Mouse (Mus musculus): Measurements from ENCODE around the gene Ppp1cc. TPM values are rescaled to one million over a fixed set of nuclear protein-coding genes. Genes with fewer than 3 reads are reported as not detected.
"Not testable (repeated sequence)": the region's sequence is repeated elsewhere in the genome, so short reads cannot be mapped to it uniquely, and the experiment has no call there.

Gene Ppp1cc
- polyA plus RNA-seq, 1 experiment from 2014 or later, result 209 TPM

DNA sequence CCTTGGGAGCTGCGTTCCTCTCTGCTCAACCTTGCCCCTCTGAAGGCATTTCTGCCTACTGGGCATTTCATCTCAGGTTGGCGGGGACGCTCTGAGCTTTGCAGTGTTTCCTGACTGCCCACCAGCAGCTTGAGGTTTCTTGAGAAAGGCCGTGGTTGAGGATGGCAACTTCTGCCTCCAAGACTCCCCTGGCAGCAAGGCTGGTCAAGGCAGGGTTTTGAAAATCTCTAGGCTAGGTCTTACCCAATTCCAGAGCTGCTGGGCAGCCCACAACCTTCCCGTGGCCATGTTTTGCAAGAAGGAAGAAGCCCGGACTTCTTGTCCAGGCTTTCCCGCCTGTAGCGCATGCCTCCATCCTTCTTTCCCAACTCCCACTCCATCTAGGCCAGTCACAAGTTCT lies 52.8 kb downstream of the Ppp1cc start:
- 91% methylated on average over 8 of the region's 8 CpGs for WGBS
- Histone ChIP-seq H3K27ac (replicated peaks) (no peak overlapping the region), H3K36me3 (no peaks in the 10 kb centered on the region), H3K4me2 (no peak overlapping the region), H3K4me3 (no peak overlapping the region), H3K27me3 (no peaks in the 10 kb centered on the region), H3K9me3 (no peaks in the 10 kb centered on the region), H3K9ac (no peak overlapping the region), H3K4me1 (replicated peaks) (peaks cover 15% of the 10 kb centered on the region)
- ATAC-seq (ENCODE audit: low read depth), result no peak

DNA sequence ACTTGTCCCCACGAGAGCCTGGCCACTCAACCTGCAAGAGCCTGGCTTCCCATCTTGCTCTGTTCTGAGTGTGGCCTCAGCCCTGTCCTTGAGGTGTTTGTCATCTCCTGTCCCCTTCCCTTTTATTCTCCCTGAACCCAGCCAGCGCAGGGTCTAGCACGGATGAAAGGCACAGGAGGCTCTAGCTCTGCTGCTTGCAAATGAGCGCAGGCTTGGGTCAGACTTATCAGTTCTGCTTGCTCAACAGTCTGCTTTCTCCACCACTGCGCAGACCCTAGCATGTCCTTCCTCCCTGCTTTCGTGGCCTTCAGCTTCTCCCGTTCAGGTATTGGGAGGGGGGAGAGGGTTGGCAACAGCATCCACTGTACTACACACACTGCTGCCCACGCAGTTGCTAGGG lies 54.0 kb downstream of the Ppp1cc start:
- Histone ChIP-seq H3K4me2 (no peak overlapping the region), H3K9ac (no peak overlapping the region), H3K4me1 (replicated peaks) (peaks cover 15% of the 10 kb centered on the region), H3K36me3 (no peaks in the 10 kb centered on the region), H3K4me3 (no peak overlapping the region), H3K27ac (replicated peaks) (no peak overlapping the region), H3K27me3 (no peaks in the 10 kb centered on the region), H3K9me3 (no peaks in the 10 kb centered on the region)
- WGBS, result 89% methylated on average over 8 of the region's 8 CpGs
- no peak for ATAC-seq (ENCODE audit: low read depth)

DNA sequence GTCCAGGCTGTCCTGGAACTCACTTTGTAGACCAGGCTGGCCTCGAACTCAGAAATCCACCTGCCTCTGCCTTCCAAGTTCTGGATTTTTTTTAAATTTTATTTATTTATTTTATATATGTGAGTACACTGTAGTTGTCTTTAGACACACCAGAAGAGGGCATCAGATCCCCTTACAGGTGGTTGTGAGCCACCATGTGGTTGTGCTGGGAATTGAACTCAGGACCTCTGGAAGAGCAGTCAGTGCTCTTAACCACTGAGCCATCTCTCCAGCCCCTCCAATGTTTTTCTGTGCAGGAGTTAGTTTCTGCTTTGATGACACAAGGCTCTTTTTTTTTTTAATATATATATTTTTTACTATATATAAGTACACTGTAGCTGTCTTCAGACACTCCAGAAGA lies 54.7 kb downstream of the Ppp1cc start:
- not testable (repeated sequence) for H3K27ac ChIP-seq (replicated peaks); H3K9ac ChIP-seq; H3K4me3 ChIP-seq; H3K27me3 ChIP-seq; H3K4me2 ChIP-seq; H3K36me3 ChIP-seq; ATAC-seq (ENCODE audit: low read depth); H3K9me3 ChIP-seq
- WGBS, result 90% methylated on average over 1 of the region's 1 CpGs
- H3K4me1 ChIP-seq (replicated peaks), result peaks cover 15% of the 10 kb centered on the region

DNA sequence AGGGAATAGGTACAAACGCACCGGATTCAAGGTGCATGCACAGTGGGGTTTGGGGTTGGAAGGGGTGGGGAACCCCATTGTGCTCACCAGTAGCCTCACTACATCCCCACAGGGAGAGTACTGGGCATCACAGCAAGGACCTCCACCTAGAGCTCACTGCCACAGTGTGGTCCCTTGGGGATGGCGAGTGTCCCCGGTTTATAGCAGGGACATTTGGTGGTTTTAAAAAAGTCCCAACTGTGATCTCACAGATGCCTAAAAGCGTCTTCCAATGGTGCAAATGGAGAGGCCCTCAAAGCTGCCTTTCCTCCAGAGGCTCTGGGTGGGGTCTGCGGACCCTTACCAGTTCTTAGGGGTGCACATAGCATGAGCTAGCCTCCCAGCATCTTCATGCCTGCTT lies 55.8 kb downstream of the Ppp1cc start:
- WGBS, result 87% methylated on average over 6 of the region's 6 CpGs
- Histone ChIP-seq H3K9me3 (no peaks in the 10 kb centered on the region), H3K4me1 (replicated peaks) (peaks cover 14% of the 10 kb centered on the region), H3K4me2 (no peak overlapping the region), H3K9ac (no peak overlapping the region), H3K27me3 (no peaks in the 10 kb centered on the region), H3K36me3 (no peaks in the 10 kb centered on the region), H3K27ac (replicated peaks) (no peak overlapping the region), H3K4me3 (no peak overlapping the region)
- no peak for ATAC-seq (ENCODE audit: low read depth)

DNA sequence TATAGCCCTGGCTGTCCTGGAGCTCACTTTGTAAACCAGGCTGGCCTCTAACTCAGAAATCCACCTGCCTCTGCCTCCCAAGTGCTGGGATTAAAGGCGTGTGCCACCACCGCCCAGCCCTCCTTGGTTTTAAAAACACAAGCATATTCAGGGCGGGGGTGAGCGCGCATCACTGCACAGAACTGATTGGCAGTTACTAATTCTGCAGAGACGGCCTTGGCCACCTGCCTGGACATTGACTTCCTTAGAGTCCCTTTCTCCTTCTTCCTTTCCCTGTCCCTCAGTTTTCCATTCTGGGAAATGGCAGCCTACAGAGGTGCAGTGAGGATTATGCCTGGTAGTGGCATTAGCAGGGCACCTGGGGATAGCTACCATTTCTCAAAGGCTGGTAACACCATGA lies 59.6 kb downstream of the Ppp1cc start:
- ATAC-seq (ENCODE audit: low read depth), result no peak
- H3K4me3 ChIP-seq, result no peak overlapping the region
- H3K9ac ChIP-seq, result no peak overlapping the region
- H3K4me1 ChIP-seq (replicated peaks), result no peaks in the 10 kb centered on the region
- H3K27me3 ChIP-seq, result no peaks in the 10 kb centered on the region
- no peaks in the 10 kb centered on the region for H3K9me3 ChIP-seq
- H3K4me2 ChIP-seq, result no peak overlapping the region
- H3K36me3 ChIP-seq, result no peaks in the 10 kb centered on the region
- WGBS, result 97% methylated on average over 6 of the region's 6 CpGs
- no peak overlapping the region for H3K27ac ChIP-seq (replicated peaks)

DNA sequence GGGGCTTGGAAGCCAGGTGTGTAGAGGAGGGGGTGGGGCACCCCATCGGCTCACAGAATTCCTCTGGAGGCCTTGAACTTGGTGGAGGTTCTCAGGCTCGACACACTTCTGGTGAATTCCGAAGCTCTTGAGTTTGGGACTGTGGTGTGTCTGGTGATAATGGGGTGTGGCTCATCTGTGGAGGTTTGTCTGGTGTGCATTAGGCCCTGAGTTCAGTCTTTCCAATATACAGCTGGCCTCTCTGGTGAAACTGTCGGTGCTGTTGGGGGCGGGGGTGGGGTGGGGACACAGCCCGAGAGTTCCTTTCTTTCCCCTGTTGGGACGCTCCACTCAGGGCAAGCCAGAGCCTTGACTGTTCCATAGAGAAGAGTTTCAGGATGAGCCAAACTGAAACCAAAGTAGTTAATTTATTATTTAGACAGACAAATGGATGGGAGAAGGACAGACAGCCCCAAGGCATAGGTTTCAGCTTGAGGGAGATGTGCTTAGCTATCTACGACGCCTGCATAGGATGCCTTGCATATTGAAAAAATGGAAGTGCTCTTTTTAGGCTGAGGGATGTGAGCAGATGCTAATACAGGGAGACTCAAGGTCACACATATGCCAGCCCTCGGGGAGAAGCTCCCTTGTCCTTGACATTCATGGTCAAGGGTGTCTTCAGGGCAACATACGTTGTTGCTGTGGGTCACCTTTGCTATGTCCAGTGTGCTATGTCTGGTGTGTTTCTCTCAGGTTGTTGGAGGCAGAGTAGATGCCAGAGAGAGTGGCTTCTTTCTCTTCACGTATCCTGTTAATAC lies 60.2 kb downstream of the Ppp1cc start:
- ATAC-seq (ENCODE audit: low read depth), result no peak
- H3K4me1 ChIP-seq (replicated peaks), result no peaks in the 10 kb centered on the region
- no peak overlapping the region for H3K27ac ChIP-seq (replicated peaks)
- WGBS, result 87% methylated on average over 12 of the region's 12 CpGs
- no peak overlapping the region for H3K4me2 ChIP-seq
- H3K9me3 ChIP-seq, result no peaks in the 10 kb centered on the region
- no peak overlapping the region for H3K9ac ChIP-seq
- H3K27me3 ChIP-seq, result no peaks in the 10 kb centered on the region
- H3K4me3 ChIP-seq, result no peak overlapping the region
- no peaks in the 10 kb centered on the region for H3K36me3 ChIP-seq

DNA sequence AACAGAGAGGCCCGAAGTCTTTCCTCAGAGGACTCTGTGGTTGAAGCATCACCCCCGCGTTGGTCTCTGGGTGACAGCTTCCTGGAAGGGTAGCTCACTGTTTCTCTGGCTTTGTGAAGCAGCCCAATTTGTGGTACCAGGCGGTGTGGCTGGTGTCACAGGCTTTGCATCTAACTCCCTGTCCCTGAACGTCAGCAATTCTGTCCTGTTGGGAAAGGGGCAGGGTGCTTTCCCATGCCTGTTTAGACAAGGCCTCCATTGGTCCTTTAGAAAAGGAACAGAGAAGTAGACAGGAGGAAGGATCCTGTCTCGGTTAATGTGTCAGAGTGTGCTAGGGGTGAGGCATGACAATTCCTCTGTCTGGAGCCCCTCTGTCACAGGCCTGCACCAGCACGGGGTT lies 60.9 kb downstream of the Ppp1cc start:
- WGBS, result 82% methylated on average over 7 of the region's 7 CpGs
- ATAC-seq (ENCODE audit: low read depth), result no peak

DNA sequence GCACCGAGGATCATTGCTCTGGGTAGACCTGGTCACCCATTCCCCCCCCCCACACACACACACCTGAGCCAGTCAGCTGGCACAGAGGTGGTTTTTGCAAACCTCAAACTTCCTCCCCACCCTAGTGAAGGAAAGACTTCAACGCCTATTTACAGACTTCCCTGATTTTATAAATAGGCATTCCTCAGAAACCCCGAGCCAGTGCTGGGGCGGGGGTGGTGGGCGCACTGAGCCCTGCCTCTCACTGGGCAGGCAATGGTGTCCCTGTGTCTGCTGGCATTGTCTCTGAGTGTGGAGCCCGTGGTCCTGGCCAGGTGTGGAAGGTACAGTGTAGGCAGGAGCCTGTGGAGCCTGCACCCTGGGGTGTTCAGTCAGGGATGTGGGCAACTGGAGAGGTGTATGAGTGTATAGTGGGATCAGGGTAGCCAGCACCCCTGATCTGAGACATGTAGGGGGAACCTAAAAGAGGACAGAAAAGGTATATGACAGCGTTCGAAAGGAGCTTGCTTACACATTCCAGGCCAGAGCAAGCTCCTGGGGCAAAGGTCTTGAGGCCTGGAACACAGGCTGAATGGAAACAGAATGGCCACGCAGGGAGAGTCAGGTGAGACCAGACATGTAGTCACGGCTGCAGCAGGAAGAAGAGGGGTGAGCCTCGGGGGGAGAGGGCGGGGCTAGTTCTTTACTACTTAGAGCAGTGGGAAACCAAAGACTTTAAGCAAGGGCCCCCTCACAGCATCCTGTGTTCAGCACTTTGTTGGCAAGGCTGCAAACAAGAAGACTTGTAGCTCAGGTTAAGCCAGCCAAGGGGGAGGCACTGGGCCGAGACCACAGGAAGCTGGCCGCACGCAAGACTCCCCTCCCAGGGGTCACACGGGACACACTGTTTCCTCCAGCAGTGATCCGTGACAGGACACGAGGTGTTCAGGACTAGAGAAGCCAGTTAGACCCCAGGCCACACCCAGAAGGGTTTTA lies 61.9 kb downstream of the Ppp1cc start:
- Histone ChIP-seq H3K9ac (no peak overlapping the region), H3K27me3 (no peaks in the 10 kb centered on the region), H3K4me2 (no peak overlapping the region), H3K36me3 (no peaks in the 10 kb centered on the region), H3K4me3 (no peak overlapping the region), H3K27ac (replicated peaks) (no peak overlapping the region), H3K9me3 (no peaks in the 10 kb centered on the region), H3K4me1 (replicated peaks) (no peaks in the 10 kb centered on the region)
- no peak for ATAC-seq (ENCODE audit: low read depth)
- 72% methylated on average over 18 of the region's 18 CpGs for WGBS

More for the DNA sequence above, 60.9 kb downstream of the Ppp1cc start:
- H3K4me1 ChIP-seq (replicated peaks), result no peaks in the 10 kb centered on the region
- no peak overlapping the region for H3K4me2 ChIP-seq
- no peaks in the 10 kb centered on the region for H3K9me3 ChIP-seq
- H3K9ac ChIP-seq, result no peak overlapping the region
- H3K27me3 ChIP-seq, result no peaks in the 10 kb centered on the region
- H3K27ac ChIP-seq (replicated peaks), result no peak overlapping the region
- no peaks in the 10 kb centered on the region for H3K36me3 ChIP-seq
- no peak overlapping the region for H3K4me3 ChIP-seq

DNA sequence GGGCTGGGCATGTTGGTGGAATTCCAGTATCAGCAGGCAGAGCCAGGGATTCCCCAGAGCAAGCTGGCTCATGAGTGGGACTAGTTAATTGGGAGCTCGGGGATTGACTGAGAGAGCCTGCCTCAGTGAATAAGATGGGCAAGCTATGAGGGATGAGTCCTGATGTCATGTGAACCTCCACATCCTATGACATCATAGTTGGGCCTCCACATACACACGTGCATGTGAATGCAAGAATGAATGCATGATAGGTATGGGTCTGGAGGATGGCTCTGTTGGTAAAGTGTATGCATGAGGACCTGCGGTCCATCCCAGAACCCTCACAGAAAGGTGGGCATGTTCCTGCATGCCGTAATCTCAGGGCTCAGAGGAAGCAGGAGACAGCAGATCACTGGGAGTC lies 63.0 kb downstream of the Ppp1cc start:
- no peaks in the 10 kb centered on the region for H3K9me3 ChIP-seq
- no peaks in the 10 kb centered on the region for H3K4me1 ChIP-seq (replicated peaks)
- WGBS, result 92% methylated on average over 4 of the region's 4 CpGs
- H3K9ac ChIP-seq, result no peak overlapping the region
- H3K4me2 ChIP-seq, result no peak overlapping the region
- no peaks in the 10 kb centered on the region for H3K36me3 ChIP-seq
- no peaks in the 10 kb centered on the region for H3K27me3 ChIP-seq
- H3K27ac ChIP-seq (replicated peaks), result no peak overlapping the region
- H3K4me3 ChIP-seq, result no peak overlapping the region
- no peak for ATAC-seq (ENCODE audit: low read depth)

DNA sequence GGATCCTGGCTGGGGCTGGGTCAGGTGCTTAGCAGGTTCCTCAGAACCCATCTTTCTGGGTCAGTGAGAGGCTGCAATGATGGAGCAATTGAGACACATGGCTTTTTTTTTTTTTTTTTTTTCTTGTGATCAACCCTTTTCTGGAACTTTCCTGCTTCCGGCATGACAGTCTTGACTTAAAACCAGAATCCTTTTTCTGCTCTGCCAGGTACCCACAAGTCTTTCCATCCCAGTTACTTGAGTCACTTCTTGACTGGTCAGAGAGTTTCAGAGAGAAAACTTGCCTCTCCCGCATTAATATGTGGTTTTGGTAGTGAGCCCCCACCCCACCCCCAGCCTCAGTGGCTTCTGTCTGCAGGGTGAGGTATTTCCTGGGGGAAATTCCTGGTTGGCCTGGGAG lies 66.2 kb downstream of the Ppp1cc start:
- no peak for ATAC-seq (ENCODE audit: low read depth)
- Histone ChIP-seq H3K4me3 (no peak overlapping the region), H3K4me2 (no peak overlapping the region), H3K27me3 (no peaks in the 10 kb centered on the region), H3K27ac (replicated peaks) (no peak overlapping the region), H3K9ac (no peak overlapping the region), H3K36me3 (no peaks in the 10 kb centered on the region), H3K9me3 (no peaks in the 10 kb centered on the region), H3K4me1 (replicated peaks) (no peaks in the 10 kb centered on the region)
- 97% methylated on average over 2 of the region's 2 CpGs for WGBS
